8 mouse cellular contexts compared by ENCODE assay signal in genomic region chr4:59549175-59549976, GRCm38 (mm10). TPM values are rescaled to one million over a fixed set of nuclear protein-coding genes. Genes with fewer than 3 reads are reported as not detected.
A peak's percentile ranks its signal among the peaks of the same experiment; 100 is the strongest.
DNase-seq lines count a peak whose midpoint lies in the region; ATAC-seq lines count a peak whose summit lies in the region.

TSS of gene Ptbp3 (minus strand) at chr4:59549364.

- H3K27ac ChIP-seq in forebrain, embryonic 14.5 days (ENCODE audit: low read depth, low read length) = peak within 1 kb of the TSS; percentile 86
- peak within 1 kb of the TSS; percentile 91 for H3K27ac ChIP-seq in neural tube, embryonic 15.5 days (replicated peaks)

- under 1% methylated on average over 66 of the region's 83 CpGs for WGBS in forebrain, embryonic 14.5 days
- WGBS in neural tube, embryonic 15.5 days = under 1% methylated on average over 49 of the region's 83 CpGs

- intact Hi-C loops in heart, postnatal 14 days (cut with DNase I) = loop anchor here (2.0 kb wide), 1 partner anchor 361 kb away; the partner anchor contains the start of gene Ugcg

- peaks cover 8% of the 10 kb centered on the region for H3K4me1 ChIP-seq in forebrain, embryonic 14.5 days (ENCODE audit: control insufficient read depth, insufficient read depth, low read length)
- peaks cover 11% of the 10 kb centered on the region for H3K4me1 ChIP-seq in neural tube, embryonic 15.5 days

- H3K9ac ChIP-seq in forebrain, embryonic 14.5 days (ENCODE audit: low read length) = peak within 1 kb of the TSS; percentile 85
- H3K9ac ChIP-seq in neural tube, embryonic 15.5 days (replicated peaks) = peak within 1 kb of the TSS; percentile 92

- peak; percentile 93 for DNase-seq in ES-CJ7 (ENCODE audit: low read depth, low spot score)
- peak; percentile 90 for DNase-seq in cerebellum, adult 11 months
- DNase-seq in forebrain, embryonic 14.5 days (ENCODE audit: low spot score) = peak; percentile 94
- DNase-seq in heart, postnatal 14 days = peak; percentile 96 to 98
- peak; percentile 89 for DNase-seq in layer of hippocampus, adult 11-12 months (ENCODE audit: low spot score)
- DNase-seq in lung, adult 18-20 months = peak; percentile 91 to 93
- DNase-seq in testis, postnatal 14 days (ENCODE audit: low spot score) = peak; percentile 94

- H3K4me2 ChIP-seq in forebrain, embryonic 14.5 days (ENCODE audit: low read length) = peak within 1 kb of the TSS; percentile 81
- H3K4me2 ChIP-seq in neural tube, embryonic 15.5 days = peak within 1 kb of the TSS; percentile 75

- ATAC-seq in forebrain, embryonic 14.5 days = peak; percentile 90
- ATAC-seq in neural tube, embryonic 15.5 days (ENCODE audit: low FRiP score) = peak; percentile 94

- H3K36me3 ChIP-seq in forebrain, embryonic 14.5 days (ENCODE audit: control insufficient read depth, insufficient read depth, low read length) = no peaks in the 10 kb centered on the region
- H3K36me3 ChIP-seq in neural tube, embryonic 15.5 days = no peaks in the 10 kb centered on the region

- H3K9me3 ChIP-seq in forebrain, embryonic 14.5 days (replicated peaks; ENCODE audit: control insufficient read depth, low read length) = no peaks in the 10 kb centered on the region
- no peaks in the 10 kb centered on the region for H3K9me3 ChIP-seq in neural tube, embryonic 15.5 days (replicated peaks)

- peak within 1 kb of the TSS; percentile 83 for H3K4me3 ChIP-seq in forebrain, embryonic 14.5 days (ENCODE audit: low read depth, low read length)
- H3K4me3 ChIP-seq in neural tube, embryonic 15.5 days (replicated peaks) = peak within 1 kb of the TSS; percentile 84

- 0 out of 2 replicates have a peak, but pooled peaks cover 3% of the 10 kb centered on the region for H3K27me3 ChIP-seq in forebrain, embryonic 14.5 days (replicated peaks; ENCODE audit: control insufficient read depth, insufficient read depth, low read length)
- no peaks in the 10 kb centered on the region for H3K27me3 ChIP-seq in neural tube, embryonic 15.5 days (replicated peaks)

RNA-seq across cellular contexts. Expression of gene Ptbp3, which starts in this region (rescaled TPM):
- polyA plus RNA-seq in forebrain, embryonic 14.5 days (2014; fragmentation: Nextera tagmentation; extraction: Ambion mirVana) = 22.9 and 23.5 TPM in 2 replicates
- 10 to 100 TPM; 44.2 to 46.5 TPM for total RNA-seq in heart, postnatal 14 days (2021)
- polyA plus RNA-seq in neural tube, embryonic 15.5 days (2015; fragmentation: Nextera tagmentation; extraction: Ambion mirVana) = 17.3 and 27.9 TPM in 2 replicates

Comparison
In these comparisons a context has a peak if more than half of its experiments do, and no peak if none do; other contexts are left out.
1. Peak in every context shown above with its lines: DNase-seq, ATAC-seq, H3K4me3 ChIP-seq and H3K27ac ChIP-seq.